Mouse (Mus musculus): ENCODE measurements around the gene Akap2.
A peak's percentile ranks its signal among the peaks of the same experiment; 100 is the strongest.

Gene Akap2

GRCm38 (mm10) chr4:57703574-57704470 lies 13.6 kb upstream of the Akap2 start:
- DNase-seq, result no peak

DNA sequence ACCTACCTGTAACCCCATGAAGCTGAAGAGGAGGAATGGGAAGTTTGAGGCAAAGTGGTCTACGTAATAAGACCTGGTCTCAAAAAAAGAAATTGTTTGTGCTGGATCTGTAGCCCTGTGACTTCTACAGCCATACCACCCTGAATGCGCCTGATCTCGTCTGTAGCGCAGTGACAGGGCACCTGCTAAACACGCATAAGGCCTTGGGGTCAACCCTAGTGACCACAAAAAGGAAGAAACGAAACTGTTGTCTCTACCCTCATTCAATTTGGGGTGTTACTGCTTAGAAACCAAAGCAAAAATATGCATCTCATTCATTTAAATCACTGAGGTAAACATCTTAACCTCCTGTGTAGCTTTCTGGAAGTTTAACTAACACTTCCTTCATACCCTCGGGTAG lies 12.9 kb upstream of the Akap2 start:
- no peak for DNase-seq

GRCm38 (mm10) chr4:57715849-57716248 lies 1.6 kb upstream of the Akap2 start:
- no peak for DNase-seq

- DNase-seq, result no peak
Observed at GRCm38 (mm10) chr4:57716735-57717134, 722 bp upstream of the Akap2 start.

- no peak for DNase-seq
Observed at GRCm38 (mm10) chr4:57719370-57719769, 1.9 kb downstream of the Akap2 start.

DNA sequence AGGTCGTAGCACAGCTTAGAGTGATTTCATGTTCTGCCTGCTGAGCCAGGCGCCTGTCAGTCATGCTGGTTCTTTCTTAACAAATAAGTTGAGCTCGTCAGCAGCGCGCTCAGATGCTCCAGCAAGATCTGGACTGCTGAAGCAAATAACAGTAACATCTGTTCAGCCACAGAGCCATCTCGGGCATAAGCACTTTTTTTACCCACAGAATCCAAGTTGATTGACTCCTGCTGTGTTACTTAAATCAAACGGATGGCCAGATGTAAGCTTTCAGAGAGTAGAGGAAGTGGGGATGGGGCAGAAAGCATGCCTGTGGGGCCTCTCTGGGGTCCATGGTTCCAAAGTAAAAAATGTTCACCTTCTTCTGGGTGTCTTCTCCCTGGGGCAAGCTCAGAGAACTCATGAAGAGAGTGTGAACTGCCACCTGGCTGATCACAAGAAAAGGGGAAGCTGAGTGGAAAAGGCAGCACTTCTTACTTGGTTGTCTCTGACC lies 3.5 kb downstream of the Akap2 start:
- DNase-seq, result peak in 1 of 2 experiments; percentile 39

DNA sequence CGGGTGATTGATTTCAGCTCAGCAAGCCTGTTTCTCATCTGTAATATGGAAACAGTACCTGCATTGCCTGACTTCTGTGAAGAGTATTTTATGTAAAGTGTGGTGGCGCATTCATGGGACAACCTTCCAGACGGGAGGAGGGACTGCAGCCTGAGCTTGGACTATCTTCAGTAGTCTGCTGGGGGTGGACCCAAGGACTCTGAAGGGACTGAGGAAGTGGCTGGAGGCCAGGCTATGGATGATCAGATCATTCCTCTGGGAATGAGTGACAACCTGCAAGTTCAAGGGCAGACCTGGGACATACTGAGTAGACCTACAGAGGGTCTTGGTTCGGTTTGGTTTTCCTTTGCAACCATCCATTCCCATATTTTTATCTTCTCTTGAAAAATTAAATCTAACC lies 4.8 kb downstream of the Akap2 start:
- no peak for DNase-seq

DNA sequence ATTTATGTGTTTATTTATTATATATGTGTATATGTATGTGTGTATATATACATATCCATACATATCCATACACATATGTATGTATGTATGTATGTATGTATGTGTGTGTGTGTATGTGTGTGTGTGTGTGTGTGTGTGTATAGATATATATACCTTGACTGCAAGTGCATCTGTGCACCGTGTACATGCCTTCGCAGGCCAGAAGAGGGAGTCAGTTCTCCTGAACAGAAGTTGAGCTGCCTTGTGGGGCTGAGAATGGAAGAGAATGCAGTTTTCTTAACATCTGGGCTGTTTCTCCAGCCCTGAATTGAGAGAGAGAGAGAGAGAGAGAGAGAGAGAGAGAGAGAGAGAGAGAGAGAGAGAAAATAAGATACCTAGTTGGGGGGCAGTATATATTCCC lies 6.2 kb downstream of the Akap2 start:
- DNase-seq, result peak in 1 of 2 experiments; percentile 25

DNA sequence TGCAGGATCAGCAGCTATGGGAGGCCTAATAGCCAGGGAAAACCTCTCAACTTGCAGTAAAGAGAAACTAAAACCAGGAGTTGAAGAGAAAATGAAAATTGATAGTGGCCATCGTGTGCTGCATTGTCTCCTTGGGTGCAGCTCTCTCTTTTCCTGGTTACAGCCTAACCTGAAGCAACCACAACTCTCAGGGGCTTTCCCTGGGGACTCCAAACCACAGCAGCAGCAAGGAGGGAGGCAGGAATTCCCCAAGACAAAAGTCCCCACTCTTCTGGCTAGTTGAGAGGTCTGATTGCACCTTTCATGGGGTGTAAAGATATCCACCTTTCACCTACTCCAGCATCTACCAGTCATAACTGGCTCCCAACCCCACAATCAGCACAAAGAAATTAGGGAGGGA lies 8.1 kb downstream of the Akap2 start:
- DNase-seq, result no peak

DNA sequence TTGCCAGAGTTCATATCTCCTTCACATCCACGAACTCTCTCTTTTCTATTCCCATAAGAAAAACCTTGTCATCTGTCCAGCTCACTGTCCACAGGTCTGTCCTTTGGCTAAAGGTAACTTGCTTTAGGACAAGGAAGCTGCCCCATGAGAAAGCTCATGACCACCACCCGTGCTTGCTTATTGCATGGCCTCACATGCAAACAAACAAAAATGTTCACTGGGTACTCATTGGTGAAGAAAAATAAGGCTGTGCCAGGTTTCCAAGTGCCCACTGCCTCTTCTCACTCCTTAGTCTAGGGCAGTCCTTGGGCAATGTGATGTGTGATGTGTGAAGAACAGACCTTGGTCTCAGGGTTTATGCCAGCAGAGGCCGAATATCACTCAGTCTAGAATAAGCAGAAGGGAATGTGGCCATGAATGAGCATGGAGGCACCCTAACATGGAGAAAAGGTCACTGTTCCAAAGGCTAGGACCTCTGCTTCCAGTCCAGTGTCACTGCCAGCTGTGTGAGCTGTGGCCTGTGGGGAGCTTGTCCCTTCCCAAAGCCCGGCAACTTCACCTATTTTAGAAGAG lies 11.2 kb downstream of the Akap2 start:
- DNase-seq, result no peak

- no peak for DNase-seq
Observed at GRCm38 (mm10) chr4:57730047-57730446, 12.6 kb downstream of the Akap2 start.

GRCm38 (mm10) chr4:57730801-57731598 lies 13.5 kb downstream of the Akap2 start:
- peak in 1 of 2 experiments; percentile 31 for DNase-seq

DNA sequence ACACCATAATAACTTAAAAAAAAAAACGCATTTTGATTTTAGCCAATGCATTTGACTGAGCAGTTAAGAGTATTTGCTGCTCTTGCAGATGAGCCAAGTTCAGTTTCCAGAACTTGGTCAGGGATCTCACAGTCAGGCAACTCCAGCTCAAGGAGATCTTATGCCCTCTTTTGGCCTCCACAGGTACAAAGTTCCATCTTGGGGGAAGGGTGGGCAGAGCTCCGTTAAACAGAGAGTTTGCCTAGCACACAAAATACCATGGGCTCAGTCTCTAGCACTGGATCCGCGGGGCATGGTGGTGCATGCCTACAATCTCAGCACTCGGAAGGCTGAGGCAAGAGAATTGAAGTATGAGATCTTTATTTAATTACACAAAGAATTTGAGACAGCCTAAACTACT lies 14.9 kb downstream of the Akap2 start:
- no peak for DNase-seq

DNA sequence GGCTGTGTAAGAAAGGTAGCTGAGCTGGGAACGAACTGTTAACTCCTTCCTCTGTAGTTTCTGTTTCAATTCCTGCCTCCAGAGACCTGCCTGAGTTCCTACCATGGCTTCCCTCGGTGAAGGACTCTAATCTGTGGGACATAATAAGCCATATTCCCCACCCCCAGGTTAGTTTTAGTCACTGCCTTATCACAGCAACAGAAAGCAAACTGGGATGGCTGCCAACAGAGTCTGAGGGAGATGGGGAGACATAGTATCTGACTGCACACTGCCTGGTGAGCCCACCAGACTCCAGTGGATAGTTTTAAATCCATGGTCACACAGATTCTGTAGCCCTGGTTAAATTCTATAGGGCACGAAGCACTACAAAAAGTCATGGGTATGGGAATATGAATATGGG lies 16.0 kb downstream of the Akap2 start:
- no peak for DNase-seq

DNA sequence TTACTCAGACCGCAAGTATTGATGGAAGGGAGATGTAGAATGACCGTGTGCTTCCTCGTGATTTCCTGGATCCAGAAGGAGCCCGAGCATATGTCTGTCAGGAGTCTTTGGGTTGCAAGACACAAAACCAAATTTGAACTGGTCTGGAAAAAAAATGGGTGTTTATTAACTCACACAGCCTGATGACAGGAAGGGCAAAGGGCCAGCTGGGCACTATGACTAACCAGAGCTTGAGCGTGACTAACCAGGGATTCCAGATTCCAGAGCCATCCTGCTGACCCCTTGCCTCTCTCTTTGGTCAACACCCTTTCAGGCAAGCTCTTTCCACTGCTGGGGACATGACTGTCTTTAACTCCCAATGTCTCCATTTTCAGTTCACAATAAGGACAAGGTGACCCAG lies 18.0 kb downstream of the Akap2 start:
- no peak for DNase-seq

DNA sequence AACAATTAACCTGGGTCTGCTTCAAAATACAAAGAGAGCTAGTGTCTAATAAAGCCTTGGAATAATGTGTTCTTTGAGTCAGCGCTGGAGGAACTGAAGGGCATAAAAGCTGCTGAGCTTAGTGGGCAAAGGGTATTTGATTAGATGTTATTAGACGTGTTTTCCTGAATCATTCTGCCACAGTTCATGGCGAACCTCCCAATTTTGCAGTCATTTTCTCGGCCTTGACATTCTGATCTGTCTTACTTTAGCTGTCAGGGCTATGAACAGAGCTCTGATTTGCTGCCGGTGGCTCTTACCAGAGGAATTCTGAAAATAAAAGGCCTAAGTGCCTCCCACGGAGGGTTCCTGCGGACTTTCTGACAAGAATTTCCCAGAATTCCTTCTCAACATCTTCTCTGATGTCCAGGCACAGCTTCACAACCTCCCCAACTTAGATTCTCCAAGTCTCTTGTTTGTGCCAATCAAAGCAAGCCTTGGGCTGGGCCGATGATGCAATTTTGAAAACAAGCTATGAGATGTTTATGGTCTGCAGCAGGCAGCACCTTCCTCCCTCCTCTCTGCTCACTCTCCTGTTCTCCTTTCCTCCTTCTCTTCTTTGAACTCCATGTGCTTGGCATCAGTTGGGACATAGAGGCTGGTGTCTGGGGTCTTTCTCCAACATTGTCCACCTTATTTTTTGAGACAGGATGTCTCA lies 21.5 kb downstream of the Akap2 start:
- no peak for DNase-seq

DNA sequence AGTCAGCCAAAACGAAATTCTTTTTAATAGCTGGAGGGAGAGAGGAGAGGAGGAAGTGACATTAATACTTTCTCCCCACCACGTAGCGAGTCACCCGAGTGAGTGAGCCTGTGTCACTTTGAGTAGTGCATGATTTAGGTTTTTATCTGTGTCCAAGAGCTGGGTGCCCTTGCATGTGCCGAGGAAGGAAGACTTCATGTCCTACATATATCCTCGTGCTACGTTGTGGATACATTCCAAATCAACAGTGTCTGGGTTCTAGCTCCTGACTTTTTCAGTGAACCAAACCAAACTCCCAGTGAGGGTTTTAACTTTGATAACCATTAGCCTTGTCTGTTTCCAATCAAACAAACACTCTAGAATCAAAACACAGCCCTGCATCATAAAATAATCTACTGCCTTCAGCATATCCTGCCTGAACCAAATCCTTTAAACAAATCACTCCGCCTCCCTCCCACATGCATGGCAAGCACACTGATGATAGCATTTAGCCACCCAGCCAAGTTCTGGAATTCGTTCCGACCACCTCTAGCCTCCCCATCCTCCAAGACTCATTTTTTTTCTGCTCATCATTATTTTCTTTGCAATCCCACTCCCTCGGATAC lies 26.0 kb downstream of the Akap2 start:
- DNase-seq, result no peak

- no peak for DNase-seq
Observed at GRCm38 (mm10) chr4:57750651-57751050, 33.2 kb downstream of the Akap2 start.

DNA sequence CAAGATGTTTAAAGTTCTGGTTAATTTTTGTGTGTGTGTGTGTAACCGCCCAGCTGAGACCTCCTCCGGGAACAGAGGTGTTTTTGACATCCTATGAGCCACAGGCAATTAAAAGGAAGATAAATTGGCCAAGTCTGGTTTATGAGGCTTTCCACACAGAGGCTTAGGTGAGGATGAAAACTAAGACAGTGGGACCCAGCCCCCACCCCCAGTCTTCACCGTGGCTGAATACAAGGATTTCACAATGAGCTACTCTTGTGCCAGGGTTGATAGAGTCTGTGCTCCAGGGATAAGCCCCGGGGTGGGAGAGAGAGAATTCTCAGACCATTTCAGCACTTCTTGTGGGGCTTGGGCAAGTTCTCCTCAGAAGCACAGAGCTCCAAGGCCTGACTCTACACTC lies 33.6 kb downstream of the Akap2 start:
- DNase-seq, result no peak

DNA sequence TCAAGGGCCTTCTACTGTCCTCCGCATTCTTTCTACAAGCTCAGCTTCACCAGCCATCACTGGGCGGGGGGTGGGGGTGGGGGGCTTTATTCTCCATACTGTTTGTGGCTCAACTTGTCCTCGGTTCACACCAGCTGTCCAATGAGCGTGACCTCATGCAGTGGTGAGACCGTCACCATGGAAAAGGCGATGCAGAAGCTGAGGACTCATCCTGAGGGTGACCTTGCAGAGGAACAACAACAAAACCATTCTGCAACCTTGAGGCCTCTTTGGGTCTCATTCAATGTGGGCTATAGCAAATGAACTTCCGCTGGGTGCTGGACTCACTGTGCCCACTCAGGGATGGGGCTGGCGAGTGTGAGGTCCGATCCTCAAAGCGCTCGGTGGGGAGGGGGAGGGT lies 34.1 kb downstream of the Akap2 start:
- DNase-seq, result no peak

DNA sequence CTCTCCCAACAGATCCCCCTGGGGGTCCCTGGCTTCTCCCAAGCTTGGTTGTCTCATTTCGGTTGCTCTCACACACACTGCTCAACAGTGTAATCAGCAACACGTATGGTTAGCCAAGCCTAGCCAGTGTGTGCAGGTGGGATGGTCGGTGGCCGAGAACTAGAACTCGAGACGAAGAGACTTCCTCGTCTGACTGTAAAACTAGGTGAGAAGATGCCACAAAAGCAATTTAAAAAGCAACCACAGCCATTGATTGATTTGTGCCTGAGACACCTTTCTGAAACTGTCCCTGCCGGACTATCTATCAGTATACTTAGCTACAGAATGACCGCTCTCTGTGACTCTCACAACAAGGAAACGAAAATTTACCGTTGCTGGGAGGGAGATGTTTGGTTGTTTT lies 37.6 kb downstream of the Akap2 start:
- DNase-seq, result no peak

DNA sequence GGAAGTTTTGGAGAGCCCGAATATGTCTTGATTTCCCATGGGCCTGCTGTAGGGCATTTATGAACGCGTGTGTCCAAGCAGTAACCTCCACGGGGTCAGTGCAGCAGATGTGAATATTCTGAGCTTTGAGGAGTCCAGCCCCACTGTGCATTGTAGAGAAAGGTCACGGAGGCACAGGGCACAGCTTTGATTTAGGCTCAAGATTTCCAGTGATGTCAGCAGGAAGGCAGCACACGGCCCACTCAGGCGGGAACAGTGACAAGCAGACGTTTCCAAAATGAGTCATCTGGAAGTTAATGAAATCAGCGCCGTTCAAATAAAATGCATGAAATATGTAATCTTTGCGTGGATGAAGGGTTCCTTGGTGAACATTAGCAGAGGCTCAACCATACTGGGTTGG lies 40.5 kb downstream of the Akap2 start:
- no peak for DNase-seq
